Mouse (Mus musculus) E14TG2a.4 (cell line): ENCODE data around the gene Setx.

Experiments used
- CTCF ChIP-seq: conservative IDR thresholded peaks from 2 replicates; pipeline ENCODE4 v1.5.1; 2014; ENCODE audit warnings: low read length
- NANOG ChIP-seq: IDR thresholded peaks from 2 replicates; pipeline ENCODE4 v1.6.1; 2014; ENCODE audit warnings: borderline replicate concordance, low read length, mixed read lengths
- POU5F1 ChIP-seq: IDR thresholded peaks from 2 replicates; pipeline ENCODE4 v1.6.1; 2014; ENCODE audit warnings: low read length, borderline replicate concordance

DNA sequence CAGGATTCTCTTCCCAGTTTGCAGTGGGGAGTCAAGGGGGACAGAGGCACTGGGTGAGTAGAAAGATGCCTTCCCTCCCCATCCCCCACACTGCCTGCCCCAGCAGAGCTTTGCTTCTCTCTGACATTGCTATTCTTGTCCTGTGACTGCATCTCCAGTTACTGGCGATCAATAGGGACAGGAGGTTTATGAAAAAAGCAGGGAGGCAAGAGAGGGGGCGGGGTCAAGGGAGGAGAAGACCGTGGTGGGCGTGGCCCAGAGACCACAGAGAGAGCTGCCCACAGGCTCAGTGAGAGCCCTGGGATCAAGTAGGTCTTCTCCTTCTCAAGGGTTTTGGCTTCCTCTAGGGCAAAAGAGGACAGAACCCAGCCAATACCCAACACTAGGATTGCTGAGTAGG, 98.3 kb downstream of the Setx start:
- TF ChIP-seq CTCF: no peak
- TF ChIP-seq POU5F1: no peak
- no peak for TF ChIP-seq NANOG
